Comparison of ENCODE assay signal across 8 mouse cellular contexts in the genomic region with DNA sequence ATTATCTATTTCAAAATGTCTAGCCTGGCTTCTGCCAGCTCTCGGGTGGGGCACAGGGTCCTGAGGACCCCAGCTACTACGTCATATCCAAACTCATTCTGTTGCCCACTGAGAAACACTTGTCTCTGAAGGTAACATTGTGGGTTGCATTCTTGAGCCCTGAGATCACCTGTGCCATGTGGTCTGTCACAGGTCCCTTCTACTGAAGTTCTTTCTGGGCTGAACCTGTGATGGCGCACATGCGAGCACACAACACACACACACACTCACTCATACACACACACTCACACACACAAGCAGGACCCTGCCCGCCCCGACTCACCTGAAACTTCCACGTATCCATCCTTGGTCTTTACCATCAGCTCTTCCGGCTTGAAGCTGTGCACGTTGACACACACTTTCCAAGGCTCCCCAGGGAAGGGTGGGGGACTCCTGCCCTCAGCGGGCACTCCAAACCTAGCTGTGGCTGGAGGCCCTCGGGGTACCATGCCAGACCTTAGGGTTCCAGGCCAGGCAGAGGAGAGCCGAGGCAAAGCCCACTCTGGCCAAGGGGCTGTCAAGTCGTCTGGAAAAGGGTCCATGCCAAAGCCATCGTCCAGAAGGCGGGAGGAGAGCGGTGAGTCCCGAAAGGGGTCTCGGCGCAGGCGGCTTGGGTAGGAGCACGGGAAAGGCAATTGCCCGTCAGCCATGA. TPM values are rescaled to one million over a fixed set of nuclear protein-coding genes. Genes with fewer than 3 reads are reported as not detected.
DNase-seq lines count a peak whose midpoint lies in the region; ATAC-seq and TF ChIP-seq lines count a peak whose summit lies in the region.

No protein-coding gene starts in this region.

- H3K36me3 ChIP-seq in embryonic facial prominence, embryonic 12.5 days, result no peaks in the 10 kb centered on the region
- H3K36me3 ChIP-seq in hindbrain, embryonic 16.5 days (ENCODE audit: control insufficient read depth, insufficient read depth, low read length), result no peaks in the 10 kb centered on the region
- no peaks in the 10 kb centered on the region for H3K36me3 ChIP-seq in midbrain, embryonic 10.5 days

- H3K9ac ChIP-seq in embryonic facial prominence, embryonic 12.5 days, result peak overlapping the region; percentile 24; the same call in 1 of the 2 replicates
- peak overlapping the region; percentile 44 for H3K9ac ChIP-seq in hindbrain, embryonic 16.5 days (ENCODE audit: low read depth, low read length)

- 49% methylated on average over 22 of the region's 22 CpGs for WGBS in embryonic facial prominence, embryonic 12.5 days
- 53% methylated on average over 22 of the region's 22 CpGs for WGBS in hindbrain, embryonic 16.5 days
- 57% methylated on average over 22 of the region's 22 CpGs for WGBS in midbrain, embryonic 10.5 days

- no peak for TF ChIP-seq CTCF in layer of hippocampus, adult 2 months (conservative IDR thresholded peaks at IDR 0.05)

- no peaks in the 10 kb centered on the region; the same call in 1 of the 2 replicates for H3K27me3 ChIP-seq in embryonic facial prominence, embryonic 12.5 days
- no peaks in the 10 kb centered on the region for H3K27me3 ChIP-seq in hindbrain, embryonic 16.5 days (replicated peaks; ENCODE audit: control insufficient read depth, insufficient read depth, low read length)
- peaks cover 24% of the 10 kb centered on the region for H3K27me3 ChIP-seq in midbrain, embryonic 10.5 days (ENCODE audit: low read depth, poor library complexity, severe bottlenecking)

- H3K4me1 ChIP-seq in embryonic facial prominence, embryonic 12.5 days, result peaks cover 20% of the 10 kb centered on the region
- peaks cover 17% of the 10 kb centered on the region for H3K4me1 ChIP-seq in hindbrain, embryonic 16.5 days (ENCODE audit: control insufficient read depth, insufficient read depth, low read depth, low read length)
- peaks cover 52% of the 10 kb centered on the region for H3K4me1 ChIP-seq in midbrain, embryonic 10.5 days

- peak overlapping the region; percentile 71 for H3K27ac ChIP-seq in layer of hippocampus, adult 2 months
- H3K27ac ChIP-seq in embryonic facial prominence, embryonic 12.5 days, result 0 out of 2 replicates have a peak overlapping the region, but pooled peaks have one; percentile 46
- peak overlapping the region; percentile 54; the same call in 1 of the 2 replicates for H3K27ac ChIP-seq in hindbrain, embryonic 16.5 days (ENCODE audit: low read depth, low read length)
- H3K27ac ChIP-seq in midbrain, embryonic 10.5 days (replicated peaks), result peak overlapping the region; percentile 80

- H3K9me3 ChIP-seq in embryonic facial prominence, embryonic 12.5 days, result no peaks in the 10 kb centered on the region
- H3K9me3 ChIP-seq in hindbrain, embryonic 16.5 days (ENCODE audit: control insufficient read depth, low read length), result no peaks in the 10 kb centered on the region
- H3K9me3 ChIP-seq in midbrain, embryonic 10.5 days (replicated peaks), result no peaks in the 10 kb centered on the region

- H3K4me2 ChIP-seq in embryonic facial prominence, embryonic 12.5 days (replicated peaks), result peak overlapping the region; percentile 58
- H3K4me2 ChIP-seq in hindbrain, embryonic 16.5 days (ENCODE audit: low read length), result peak overlapping the region; percentile 56

- no peak for ATAC-seq in embryonic facial prominence, embryonic 12.5 days (ENCODE audit: insufficient number of reproducible peaks, insufficient read depth, low FRiP score, low TSS enrichment)
- ATAC-seq in hindbrain, embryonic 16.5 days, result no peak

- DNase-seq in layer of hippocampus, adult 2 months (ENCODE audit: low spot score in 2 of 2), result no peak
- DNase-seq in layer of hippocampus, adult 18-20 months (ENCODE audit: low spot score in 2 of 2), result no peak
- DNase-seq in midbrain, embryonic 10.5 days (ENCODE audit: low spot score), result no peak
- DNase-seq in thymus, postnatal 36 days, result no peak
- no peak for DNase-seq in urinary bladder, postnatal 36 days (ENCODE audit: low spot score in 2 of 2)
- DNase-seq in embryo, embryonic 9.5 days (ENCODE audit: extremely low spot score), result no peak

- peak overlapping the region; percentile 40 for H3K4me3 ChIP-seq in layer of hippocampus, adult 2 months
- peak overlapping the region; percentile 30 for H3K4me3 ChIP-seq in embryonic facial prominence, embryonic 12.5 days
- H3K4me3 ChIP-seq in hindbrain, embryonic 16.5 days (ENCODE audit: low read length), result peak overlapping the region; percentile 33
- peak overlapping the region; percentile 52 for H3K4me3 ChIP-seq in midbrain, embryonic 10.5 days

RNA-seq across cellular contexts. Expression of gene Hspb8, which starts 0.7 kb away (rescaled TPM):
- 10 to 100 TPM; 11.8 to 12.5 TPM for total RNA-seq in layer of hippocampus, adult 2 months (2021)
- total RNA-seq in layer of hippocampus, adult 18-20 months (2021), result 10 to 100 TPM; 10.8 to 15.4 TPM
- 7.5 and 8.1 TPM in 2 replicates for polyA plus RNA-seq in embryonic facial prominence, embryonic 12.5 days (2016; fragmentation: Nextera tagmentation; extraction: Ambion mirVana)
- polyA plus RNA-seq in hindbrain, embryonic 16.5 days (2015; fragmentation: Nextera tagmentation; extraction: Ambion mirVana), result 8.9 and 9.4 TPM in 2 replicates
- polyA plus RNA-seq in midbrain, embryonic 10.5 days (2016; fragmentation: Nextera tagmentation; extraction: Ambion mirVana), result 6.9 and 7.5 TPM in 2 replicates
